Mouse (Mus musculus) heart, adult 2 months (tissue): ENCODE measurements at regions not wholly inside any gene's neighbourhood (a gene's known extent, or its start where the extent isn't known, plus 50 kb on each side); places are given as distances from the start of the nearest gene placed in this dataset.

Experiments used
- CTCF ChIP-seq: fragments of 200-600 bp; IDR thresholded peaks from 2 replicates; pipeline ENCODE4 v1.8.1; 2022; ENCODE audit warnings: antibody characterized with exemption, mild to moderate bottlenecking, moderate library complexity
- POLR2A ChIP-seq: fragments of 200-500 bp; IDR thresholded peaks from 2 replicates; pipeline ENCODE4 v1.6.1; 2011; ENCODE audit warnings: mild to moderate bottlenecking, low read depth, low read length, control low read depth; ENCODE audit not compliant: insufficient read depth

DNA sequence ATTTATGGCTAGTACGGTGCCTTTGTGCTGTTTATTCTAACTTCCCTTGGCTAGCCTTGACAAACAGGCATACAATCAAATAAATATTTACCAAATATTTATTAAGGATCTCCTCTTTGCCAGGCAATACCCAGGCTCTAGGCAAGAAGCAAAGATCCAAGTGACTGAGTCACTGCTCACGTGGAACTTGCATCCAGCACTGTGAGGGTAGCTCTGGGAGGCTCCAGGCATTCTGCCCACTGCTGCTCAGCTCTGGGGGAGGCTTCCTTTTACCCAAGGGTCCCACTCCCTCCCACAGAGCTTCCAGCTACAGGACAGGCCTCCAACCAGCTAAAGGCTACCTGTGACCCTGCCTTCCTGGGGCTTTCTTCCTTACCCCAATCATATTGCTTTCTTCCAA, 130.1 kb downstream of the Nectin1 start:
- TF ChIP-seq CTCF (no peak), POLR2A (no peak)
